Mouse (Mus musculus) liver, embryonic 11.5 days (tissue): Measurements from ENCODE around the gene Rft1. TPM values are rescaled to one million over a fixed set of nuclear protein-coding genes. Genes with fewer than 3 reads are reported as not detected.

Source experiments
- ATAC-seq: fragments of 200-750 bp; cut with Nextera tagmentation; replicated peaks from 2 replicates; pipeline ENCODE4 v1.8.0; 2017; ENCODE audit warnings: moderate number of reproducible peaks, mild to moderate bottlenecking, moderate TSS enrichment, moderate library complexity; ENCODE audit not compliant: low FRiP score
- DNase-seq: peaks from one replicate; pipeline ENCODE4 v3.0.0-alpha.2; 2017; ENCODE audit warnings: low spot score
- H3K27ac ChIP-seq: fragments of 300-500 bp; sonication (generic); 2 replicates; pipeline ENCODE4 v1.5.1; 2014; ENCODE audit warnings: mild to moderate bottlenecking, low read depth, low read length, control low read depth
- H3K27me3 ChIP-seq: fragments of 300-500 bp; sonication (generic); replicated peaks from 2 replicates; pipeline ENCODE4 v1.6.1; 2014; ENCODE audit warnings: low read length, mixed read lengths; ENCODE audit not compliant: control insufficient read depth, insufficient read depth
- H3K36me3 ChIP-seq: fragments of 300-500 bp; sonication (generic); 2 replicates; pipeline ENCODE4 v1.6.1; 2014; ENCODE audit warnings: mild to moderate bottlenecking, low read length, moderate library complexity, mixed read lengths; ENCODE audit not compliant: control insufficient read depth, insufficient read depth
- H3K4me1 ChIP-seq: fragments of 300-500 bp; sonication (generic); replicated peaks from 2 replicates; pipeline ENCODE4 v1.6.1; 2014; ENCODE audit warnings: low read length, mixed read lengths; ENCODE audit not compliant: control insufficient read depth, insufficient read depth
- H3K4me2 ChIP-seq: fragments of 300-500 bp; sonication (generic); 2 replicates; pipeline ENCODE4 v1.6.1; 2014; ENCODE audit warnings: mild to moderate bottlenecking, control low read depth, moderate library complexity
- H3K4me3 ChIP-seq: fragments of 300-500 bp; sonication (generic); 2 replicates; pipeline ENCODE4 v1.5.1; 2014; ENCODE audit warnings: low read depth, low read length, control low read depth
- H3K9ac ChIP-seq: fragments of 300-500 bp; sonication (generic); 2 replicates; pipeline ENCODE4 v1.6.1; 2014; ENCODE audit warnings: low read depth, low read length, control low read depth
- H3K9me3 ChIP-seq: fragments of 300-500 bp; sonication (generic); 2 replicates; pipeline ENCODE4 v1.6.1; 2016; ENCODE audit warnings: low read length, inconsistent platforms, mixed read lengths; ENCODE audit not compliant: control insufficient read depth
- WGBS: fragments of 180-500 bp; shearing (Covaris S2); extraction: QIAGEN DNeasy Blood & Tissue Kit; methylation state at CpG from one replicate; pipeline ENCODE4 v1.1.7; 2014; 5-methylcytosine and 5-hydroxymethylcytosine counted together
- polyA plus RNA-seq: library from polyadenylated mRNA; unstranded; fragments of >200 nt; fragmentation: Nextera tagmentation; extraction: Ambion mirVana; gene quantifications from 2 replicates; pipeline ENCODE4 v1.2.1, GENCODE M21; 2014

Rft1 gene
- polyA plus RNA-seq, 1 experiment from 2014 or later: 9.7 TPM

DNA sequence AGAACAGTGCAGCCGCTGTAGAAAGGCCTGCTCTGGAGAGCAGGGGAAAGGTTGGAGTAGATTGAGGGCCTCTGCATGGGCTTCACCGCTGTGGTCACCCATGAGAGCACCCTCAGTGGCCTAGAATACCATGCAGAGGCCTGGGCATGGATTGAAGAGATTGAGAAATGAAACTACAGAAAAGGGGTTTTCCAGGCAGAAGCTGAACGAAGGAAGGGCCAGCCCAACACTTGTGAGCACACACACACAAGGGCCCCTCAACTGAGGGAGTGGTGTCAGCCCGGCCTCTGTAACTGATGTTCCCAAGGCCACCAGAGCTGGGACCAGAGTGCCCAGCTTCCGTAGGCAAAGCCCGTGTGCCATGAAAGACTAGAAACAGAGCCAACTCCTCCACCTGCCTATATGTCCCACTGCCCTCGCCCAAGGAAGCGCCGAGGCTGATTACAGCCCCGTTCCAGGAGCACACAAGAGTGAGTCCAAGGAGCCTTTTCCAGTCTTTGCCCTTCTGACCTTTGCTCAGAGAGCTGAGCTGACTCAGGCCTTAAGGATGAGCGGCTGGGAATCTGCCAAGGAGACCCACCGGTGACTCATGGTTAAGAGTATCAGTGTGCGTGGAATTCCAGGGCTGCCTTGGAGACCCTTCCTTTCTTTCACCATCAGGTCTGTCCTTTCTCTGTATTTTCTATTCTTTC, 18.8 kb upstream of the Rft1 start:
- H3K4me1 ChIP-seq: no peaks in the 10 kb centered on the region; the same call in 1 of the 2 replicates
- H3K9me3 ChIP-seq: no peaks in the 10 kb centered on the region
- H3K4me3 ChIP-seq: no peak overlapping the region
- H3K4me2 ChIP-seq: no peak overlapping the region
- ATAC-seq (no peak), DNase-seq (no peak)
- H3K27me3 ChIP-seq: no peaks in the 10 kb centered on the region
- 79% methylated on average over 13 of the region's 13 CpGs for WGBS
- H3K9ac ChIP-seq: no peak overlapping the region
- no peaks in the 10 kb centered on the region for H3K36me3 ChIP-seq
- H3K27ac ChIP-seq: no peak overlapping the region

DNA sequence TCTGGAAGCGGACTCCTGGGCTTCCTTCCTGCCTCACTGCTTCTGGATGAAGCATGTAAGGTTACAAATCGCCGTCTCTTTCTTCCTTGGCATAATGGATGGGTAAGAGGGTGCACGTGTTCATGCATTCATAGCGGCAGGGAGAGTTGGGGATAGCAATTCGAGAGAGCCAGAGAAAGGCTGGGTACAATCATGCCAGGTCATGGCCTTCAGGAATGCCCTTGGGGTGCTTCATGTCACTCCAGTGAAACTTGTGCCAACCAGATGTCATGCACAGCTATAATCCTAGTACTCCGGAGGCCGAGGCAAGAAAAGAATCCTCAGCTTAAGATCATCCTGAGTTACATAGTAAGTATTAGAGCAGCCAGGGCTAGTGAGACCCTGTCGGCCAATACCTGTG, 17.7 kb upstream of the Rft1 start:
- WGBS: 90% methylated on average over 9 of the region's 9 CpGs
- DNase-seq: no peak
- ATAC-seq: no peak
- Histone ChIP-seq H3K4me2 (no peak overlapping the region), H3K4me3 (no peak overlapping the region), H3K9ac (no peak overlapping the region), H3K27ac (no peak overlapping the region), H3K9me3 (no peaks in the 10 kb centered on the region), H3K36me3 (no peaks in the 10 kb centered on the region), H3K27me3 (no peaks in the 10 kb centered on the region), H3K4me1 (no peaks in the 10 kb centered on the region; the same call in 1 of the 2 replicates)

DNA sequence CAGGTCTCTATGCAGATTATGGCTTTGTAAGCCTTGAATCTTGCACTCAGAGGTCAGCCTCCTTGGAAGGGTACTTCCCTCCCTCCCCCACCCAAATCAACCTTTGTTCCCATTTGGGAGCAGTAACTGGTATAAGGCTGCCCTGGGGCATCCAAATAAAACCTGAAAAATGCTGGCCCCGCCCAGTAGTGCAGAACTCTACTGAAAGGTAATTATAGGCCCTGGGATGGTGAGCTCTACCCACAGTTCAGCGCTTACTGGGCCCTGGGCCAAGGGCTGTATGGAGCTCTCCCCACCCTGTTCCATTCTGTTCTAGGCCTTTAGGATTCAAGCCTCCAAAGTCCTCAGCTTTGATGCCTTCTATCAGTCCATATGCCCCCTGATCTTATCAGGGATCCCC, 17.1 kb upstream of the Rft1 start:
- H3K4me3 ChIP-seq: no peak overlapping the region
- H3K27ac ChIP-seq: no peak overlapping the region
- no peak for DNase-seq
- 76% methylated on average over 2 of the region's 2 CpGs for WGBS
- no peaks in the 10 kb centered on the region for H3K4me1 ChIP-seq
- no peak for ATAC-seq
- H3K9me3 ChIP-seq: no peaks in the 10 kb centered on the region
- H3K36me3 ChIP-seq: no peaks in the 10 kb centered on the region
- H3K4me2 ChIP-seq: no peak overlapping the region
- H3K9ac ChIP-seq: no peak overlapping the region
- no peaks in the 10 kb centered on the region for H3K27me3 ChIP-seq

DNA sequence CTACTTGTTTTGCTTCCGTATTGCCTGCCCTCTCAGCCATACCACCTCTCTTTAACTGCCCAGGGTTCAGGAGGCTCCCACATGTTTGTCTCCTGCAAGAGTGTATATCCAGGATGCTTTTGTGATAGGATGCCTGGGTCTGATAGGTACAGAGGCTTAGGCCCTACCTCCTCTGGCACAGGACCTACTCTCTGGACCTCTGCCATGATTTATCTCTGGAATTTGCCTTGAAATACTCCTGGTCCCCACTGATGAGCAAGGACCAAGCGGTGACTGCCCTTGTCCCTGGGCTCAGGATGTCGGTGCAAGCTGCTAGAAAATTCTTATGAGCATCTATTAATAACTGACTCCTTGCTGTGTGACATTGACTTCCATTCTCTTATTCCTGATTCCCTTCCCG, 16.2 kb upstream of the Rft1 start:
- DNase-seq (no peak), ATAC-seq (no peak)
- no peaks in the 10 kb centered on the region for H3K9me3 ChIP-seq
- H3K27ac ChIP-seq: no peak overlapping the region
- no peaks in the 10 kb centered on the region for H3K36me3 ChIP-seq
- no peak overlapping the region for H3K4me2 ChIP-seq
- no peaks in the 10 kb centered on the region for H3K4me1 ChIP-seq
- no peaks in the 10 kb centered on the region for H3K27me3 ChIP-seq
- 85% methylated on average over 4 of the region's 4 CpGs for WGBS
- H3K4me3 ChIP-seq: no peak overlapping the region
- H3K9ac ChIP-seq: no peak overlapping the region

DNA sequence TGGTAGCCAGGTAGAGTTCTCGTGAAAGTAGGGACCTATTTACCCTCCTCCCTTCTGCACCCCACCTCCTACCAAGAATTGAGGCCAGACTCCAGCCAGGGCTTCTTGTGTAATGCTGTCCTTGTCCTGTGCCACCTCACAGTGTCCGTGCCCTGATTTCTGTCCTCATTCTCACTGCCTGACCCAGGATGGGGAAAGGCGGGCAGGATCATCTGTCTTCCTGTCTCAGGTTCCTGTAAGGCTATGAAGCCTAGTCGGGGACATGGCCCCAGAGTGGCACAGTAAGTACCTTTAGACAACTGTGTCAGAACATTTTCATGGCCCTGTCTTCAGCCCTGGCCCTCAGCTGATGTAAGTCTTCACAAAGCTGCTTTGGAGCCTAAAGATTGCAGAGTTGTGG, 15.5 kb upstream of the Rft1 start:
- Histone ChIP-seq H3K27ac (no peak overlapping the region), H3K4me1 (no peaks in the 10 kb centered on the region)
- ATAC-seq: no peak

DNA sequence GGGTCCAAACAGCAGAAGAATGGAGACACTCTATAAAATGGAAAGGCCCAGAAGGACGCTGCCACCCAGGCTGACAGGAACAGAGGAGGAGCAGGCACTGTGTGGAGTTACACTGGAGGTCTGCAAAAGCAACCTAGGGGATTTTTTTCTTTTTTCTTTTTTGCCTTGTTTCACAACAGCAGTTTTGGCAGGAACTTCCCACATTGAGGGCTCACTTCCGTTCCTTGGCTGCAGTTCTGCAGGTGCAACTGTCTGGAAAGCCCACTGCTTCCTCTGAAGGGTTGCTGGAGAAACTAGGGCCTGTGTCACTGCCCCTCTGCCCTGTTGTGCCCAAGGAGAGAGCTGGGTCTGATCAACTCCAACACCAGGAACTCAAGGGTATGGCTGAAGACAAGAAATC, 12.4 kb upstream of the Rft1 start:
- no peaks in the 10 kb centered on the region for H3K36me3 ChIP-seq
- H3K27me3 ChIP-seq: no peaks in the 10 kb centered on the region
- H3K4me1 ChIP-seq: no peaks in the 10 kb centered on the region
- DNase-seq: no peak
- no peak overlapping the region for H3K4me3 ChIP-seq
- H3K27ac ChIP-seq: no peak overlapping the region
- H3K9me3 ChIP-seq: no peaks in the 10 kb centered on the region
- 35% methylated on average over 2 of the region's 2 CpGs for WGBS
- no peak overlapping the region for H3K4me2 ChIP-seq
- H3K9ac ChIP-seq: no peak overlapping the region
- ATAC-seq: no peak

More for the DNA sequence above, 15.5 kb upstream of the Rft1 start:
- no peak overlapping the region for H3K9ac ChIP-seq
- H3K27me3 ChIP-seq: no peaks in the 10 kb centered on the region
- no peaks in the 10 kb centered on the region for H3K9me3 ChIP-seq
- WGBS: 78% methylated on average over 4 of the region's 4 CpGs
- no peak for DNase-seq
- H3K4me3 ChIP-seq: no peak overlapping the region
- H3K4me2 ChIP-seq: no peak overlapping the region
- H3K36me3 ChIP-seq: no peaks in the 10 kb centered on the region

DNA sequence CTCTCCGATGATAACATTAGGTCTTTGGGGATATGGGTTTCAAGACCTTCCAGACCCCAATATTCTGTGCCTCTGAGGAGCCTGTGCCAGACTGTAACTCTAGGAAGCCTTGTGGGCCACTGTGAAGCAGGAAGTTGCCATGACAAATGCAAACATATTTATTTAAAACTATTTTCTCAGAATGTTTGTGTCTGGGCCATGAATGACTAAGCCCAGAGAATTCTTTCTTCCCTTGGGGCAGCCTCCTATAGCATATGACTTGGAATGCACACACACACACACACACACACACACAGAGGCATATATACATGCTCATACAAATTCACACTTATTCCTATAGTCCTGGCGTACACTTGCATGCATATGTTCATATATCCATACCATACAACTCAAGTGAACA, 10.1 kb upstream of the Rft1 start:
- DNase-seq (no peak), ATAC-seq (no peak)
- Histone ChIP-seq H3K9me3 (no peaks in the 10 kb centered on the region), H3K9ac (no peak overlapping the region), H3K4me1 (no peaks in the 10 kb centered on the region), H3K4me2 (no peak overlapping the region), H3K27ac (no peak overlapping the region), H3K27me3 (no peaks in the 10 kb centered on the region), H3K36me3 (no peaks in the 10 kb centered on the region), H3K4me3 (no peak overlapping the region)
- 84% methylated on average over 2 of the region's 2 CpGs for whole genome bisulfite sequencing

DNA sequence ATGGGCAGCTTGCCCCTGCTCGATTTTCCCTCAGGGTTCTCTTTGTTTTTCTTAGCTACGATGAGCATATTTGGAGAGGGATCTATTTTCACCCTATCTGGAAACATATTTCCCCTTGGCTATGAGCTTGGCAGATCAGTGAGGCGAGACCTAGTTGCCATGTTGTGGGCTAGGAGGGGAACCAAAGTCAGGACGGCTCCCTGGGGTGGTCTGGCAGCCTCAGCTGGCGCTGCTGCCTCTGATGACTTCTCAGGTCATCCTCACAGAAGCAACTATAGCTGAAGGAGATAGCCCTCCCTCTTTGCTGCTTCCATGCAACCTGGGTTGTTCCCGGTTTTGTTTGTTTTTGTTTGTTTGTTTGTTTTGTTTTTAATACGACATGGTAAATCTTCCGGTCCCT, 9.1 kb upstream of the Rft1 start:
- H3K4me1 ChIP-seq: no peaks in the 10 kb centered on the region
- no peak overlapping the region for H3K27ac ChIP-seq
- no peaks in the 10 kb centered on the region for H3K27me3 ChIP-seq
- H3K9me3 ChIP-seq: no peaks in the 10 kb centered on the region
- no peak overlapping the region for H3K4me3 ChIP-seq
- no peak overlapping the region for H3K9ac ChIP-seq
- no peak overlapping the region for H3K4me2 ChIP-seq
- DNase-seq: no peak
- no peak for ATAC-seq
- H3K36me3 ChIP-seq: no peaks in the 10 kb centered on the region
- 68% methylated on average over 8 of the region's 8 CpGs for whole genome bisulfite sequencing

DNA sequence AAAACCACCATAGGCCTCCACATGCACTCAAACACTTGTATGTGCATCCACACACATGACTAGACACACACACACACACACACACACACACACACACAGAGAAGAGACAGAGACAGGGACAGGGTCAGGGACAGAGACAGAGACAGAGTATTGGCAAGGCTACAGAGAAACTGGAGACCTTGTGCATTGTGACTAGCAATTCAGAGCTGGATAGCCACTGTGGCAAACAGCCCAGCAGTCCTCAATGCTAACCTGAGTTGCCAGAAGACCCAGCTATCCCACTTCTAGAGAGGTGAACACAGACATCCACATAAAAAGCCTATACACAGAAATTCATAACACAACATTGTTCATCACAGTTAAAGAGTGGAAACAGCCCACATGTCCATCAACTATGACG, 7.7 kb upstream of the Rft1 start:
- Histone ChIP-seq H3K27me3 (no peaks in the 10 kb centered on the region), H3K36me3 (no peaks in the 10 kb centered on the region), H3K4me2 (no peak overlapping the region), H3K9me3 (no peaks in the 10 kb centered on the region), H3K4me1 (no peaks in the 10 kb centered on the region), H3K27ac (no peak overlapping the region), H3K4me3 (no peak overlapping the region), H3K9ac (no peak overlapping the region)
- DNase-seq (no peak), ATAC-seq (no peak)
- 80% methylated on average over 1 of the region's 1 CpGs for WGBS
